Mouse (Mus musculus) embryonic facial prominence, embryonic 12.5 days (tissue): ENCODE data around the gene Osbpl10. TPM values are rescaled to one million over a fixed set of nuclear protein-coding genes. Genes with fewer than 3 reads are reported as not detected.

Experiments used
- ATAC-seq: fragments of 200-750 bp; cut with Nextera tagmentation; 2 replicates; pipeline ENCODE4 v1.8.0; 2017; ENCODE audit not compliant: insufficient number of reproducible peaks, insufficient read depth, low FRiP score, low TSS enrichment
- H3K27ac ChIP-seq: fragments of 300-500 bp; sonication (generic); 2 replicates; pipeline ENCODE4 v1.5.1; 2016; ENCODE audit warnings: mild to moderate bottlenecking
- H3K27me3 ChIP-seq: fragments of 300-500 bp; sonication (generic); 2 replicates; pipeline ENCODE4 v1.6.1; 2016; ENCODE audit warnings: mild to moderate bottlenecking, moderate library complexity
- H3K36me3 ChIP-seq: fragments of 300-500 bp; sonication (generic); 2 replicates; pipeline ENCODE4 v1.6.1; 2016; ENCODE audit warnings: mild to moderate bottlenecking
- H3K4me1 ChIP-seq: fragments of 300-500 bp; sonication (generic); 2 replicates; pipeline ENCODE4 v1.6.1; 2016
- H3K4me2 ChIP-seq: fragments of 300-500 bp; sonication (generic); replicated peaks from 2 replicates; pipeline ENCODE4 v1.6.1; 2016; ENCODE audit warnings: mild to moderate bottlenecking, moderate library complexity
- H3K4me3 ChIP-seq: fragments of 300-500 bp; sonication (generic); 2 replicates; pipeline ENCODE4 v1.5.1; 2016; ENCODE audit warnings: mild to moderate bottlenecking
- H3K9ac ChIP-seq: fragments of 300-500 bp; sonication (generic); 2 replicates; pipeline ENCODE4 v1.6.1; 2016; ENCODE audit warnings: mild to moderate bottlenecking, moderate library complexity
- H3K9me3 ChIP-seq: fragments of 300-500 bp; sonication (generic); 2 replicates; pipeline ENCODE4 v1.6.1; 2016; ENCODE audit warnings: mild to moderate bottlenecking, moderate library complexity
- WGBS: fragments of 180-500 bp; shearing (Covaris S2); methylation state at CpG from one replicate; pipeline ENCODE4 v1.1.7; 2016; 5-methylcytosine and 5-hydroxymethylcytosine counted together
- polyA plus RNA-seq: library from polyadenylated mRNA; unstranded; fragments of >200 nt; fragmentation: Nextera tagmentation; extraction: Ambion mirVana; gene quantifications from 2 replicates; pipeline ENCODE4 v1.2.1, GENCODE M21; 2016

The Osbpl10 gene
- polyA plus RNA-seq, 1 experiment from 2014 or later: 2.9 TPM

DNA sequence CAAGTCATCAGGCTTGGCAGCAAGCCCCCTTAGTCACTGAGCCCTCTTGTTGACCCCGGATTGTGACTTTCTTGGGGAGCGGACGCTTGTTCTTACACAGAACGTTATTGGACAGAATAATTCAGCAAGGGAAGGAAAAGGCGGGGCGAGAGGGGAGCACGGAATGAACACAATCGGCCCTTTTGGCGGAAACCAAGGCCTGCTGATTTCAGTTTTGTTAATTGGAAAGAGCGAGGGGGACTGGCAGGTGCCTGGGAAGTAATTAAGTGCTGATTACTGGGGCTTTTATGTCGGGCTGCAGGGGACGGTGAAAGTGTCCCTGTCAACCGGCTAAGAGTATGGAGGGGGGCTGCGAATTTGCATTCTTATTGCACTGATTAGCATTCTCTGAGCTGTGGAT is 59.8 kb downstream of the Osbpl10 start:
- H3K9ac ChIP-seq: no peak overlapping the region
- ATAC-seq: no peak
- WGBS: 26% methylated on average over 14 of the region's 14 CpGs
- H3K4me1 ChIP-seq: peaks cover 7% of the 10 kb centered on the region; the same call in 1 of the 2 replicates
- no peak overlapping the region for H3K4me3 ChIP-seq
- no peak overlapping the region for H3K27ac ChIP-seq
- no peaks in the 10 kb centered on the region for H3K36me3 ChIP-seq
- H3K27me3 ChIP-seq: no peaks in the 10 kb centered on the region
- H3K4me2 ChIP-seq: no peak overlapping the region
- no peaks in the 10 kb centered on the region for H3K9me3 ChIP-seq

- no peaks in the 10 kb centered on the region for H3K9me3 ChIP-seq
- H3K27me3 ChIP-seq: no peaks in the 10 kb centered on the region
- no peak overlapping the region for H3K4me2 ChIP-seq
- ATAC-seq: no peak
- 81% methylated on average over 9 of the region's 9 CpGs for WGBS
- no peaks in the 10 kb centered on the region for H3K36me3 ChIP-seq
- H3K9ac ChIP-seq: no peak overlapping the region
- no peak overlapping the region for H3K27ac ChIP-seq
- H3K4me1 ChIP-seq: peaks cover 7% of the 10 kb centered on the region; the same call in 1 of the 2 replicates
- H3K4me3 ChIP-seq: no peak overlapping the region
Measured at GRCm38 (mm10) chr9:115038686-115039085, 60.3 kb downstream of the Osbpl10 start.

DNA sequence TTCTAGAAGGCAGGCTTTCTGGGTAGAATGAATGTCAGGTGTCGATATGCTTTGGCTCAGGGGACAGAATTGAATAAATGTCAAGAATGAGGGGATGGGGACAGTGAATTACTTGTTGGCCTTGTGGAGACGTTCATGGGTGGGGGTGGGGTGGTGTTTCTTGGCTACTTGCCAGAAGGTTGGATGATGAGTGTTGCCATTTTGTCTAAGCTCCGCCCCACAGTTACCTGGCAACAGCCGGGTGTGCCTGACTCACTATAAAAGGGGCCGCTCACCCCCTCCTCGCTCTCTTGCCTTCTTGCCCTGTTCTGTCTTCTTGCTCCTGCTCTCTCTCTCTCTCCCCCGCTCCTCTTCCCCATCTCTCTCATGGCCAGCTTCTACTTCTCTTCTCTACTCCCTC is 60.9 kb downstream of the Osbpl10 start:
- WGBS: 65% methylated on average over 7 of the region's 7 CpGs
- no peaks in the 10 kb centered on the region for H3K9me3 ChIP-seq
- H3K36me3 ChIP-seq: no peaks in the 10 kb centered on the region
- no peak overlapping the region for H3K27ac ChIP-seq
- H3K4me1 ChIP-seq: peaks cover 7% of the 10 kb centered on the region; the same call in 1 of the 2 replicates
- no peak for ATAC-seq
- H3K4me3 ChIP-seq: no peak overlapping the region
- H3K9ac ChIP-seq: no peak overlapping the region
- no peaks in the 10 kb centered on the region for H3K27me3 ChIP-seq
- no peak overlapping the region for H3K4me2 ChIP-seq

GRCm38 (mm10) chr9:115042571-115042970 is 64.2 kb downstream of the Osbpl10 start:
- 93% methylated on average over 6 of the region's 6 CpGs for WGBS
- H3K36me3 ChIP-seq: no peaks in the 10 kb centered on the region
- H3K9ac ChIP-seq: no peak overlapping the region
- H3K27ac ChIP-seq: no peak overlapping the region
- H3K9me3 ChIP-seq: no peaks in the 10 kb centered on the region
- H3K4me3 ChIP-seq: no peak overlapping the region
- H3K4me1 ChIP-seq: peaks cover 16% of the 10 kb centered on the region
- no peak overlapping the region for H3K4me2 ChIP-seq
- ATAC-seq: no peak
- H3K27me3 ChIP-seq: no peaks in the 10 kb centered on the region

DNA sequence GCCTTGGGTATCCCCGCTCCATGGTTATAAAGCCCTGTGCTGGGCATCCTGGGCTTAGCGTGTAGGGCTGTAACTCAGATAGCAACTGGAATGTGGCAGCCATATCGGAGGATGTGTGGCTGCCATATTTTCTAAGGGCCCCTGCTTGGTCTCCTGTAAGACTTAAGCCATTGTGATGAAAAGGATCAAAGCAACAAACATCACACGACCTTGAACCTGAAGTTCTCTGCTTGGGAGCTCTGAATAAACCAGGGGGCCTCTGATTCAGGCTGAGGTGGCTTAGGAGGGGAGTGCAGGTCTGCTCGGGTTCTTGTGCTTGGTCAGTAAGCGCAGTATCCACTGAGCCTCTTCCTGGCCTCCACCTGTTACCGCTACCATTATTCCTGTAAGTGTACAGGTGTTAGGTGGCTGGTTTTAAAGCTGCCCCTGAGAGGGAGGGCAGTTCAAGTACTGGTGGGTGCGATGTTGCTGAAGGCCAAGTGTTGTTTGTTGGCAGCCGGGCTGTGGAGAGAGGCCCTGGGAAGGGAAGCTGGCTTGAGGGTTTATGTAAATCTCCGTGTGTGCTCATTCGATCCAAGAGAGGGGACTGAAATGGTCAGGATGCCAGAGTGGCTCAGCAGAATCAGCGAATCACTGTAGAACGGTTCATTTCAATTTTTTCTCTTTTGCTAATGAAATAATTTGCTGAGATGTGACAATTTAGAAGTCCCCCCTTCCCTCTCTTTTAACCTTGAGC is 64.8 kb downstream of the Osbpl10 start:
- H3K27me3 ChIP-seq: no peaks in the 10 kb centered on the region
- H3K36me3 ChIP-seq: no peaks in the 10 kb centered on the region
- peaks cover 16% of the 10 kb centered on the region for H3K4me1 ChIP-seq
- H3K9ac ChIP-seq: no peak overlapping the region
- H3K4me3 ChIP-seq: no peak overlapping the region
- 90% methylated on average over 13 of the region's 13 CpGs for WGBS
- no peak overlapping the region for H3K27ac ChIP-seq
- no peak for ATAC-seq
- H3K4me2 ChIP-seq: no peak overlapping the region
- H3K9me3 ChIP-seq: no peaks in the 10 kb centered on the region

GRCm38 (mm10) chr9:115043881-115044770 is 65.8 kb downstream of the Osbpl10 start:
- no peak overlapping the region for H3K4me3 ChIP-seq
- H3K4me1 ChIP-seq: peaks cover 14% of the 10 kb centered on the region
- H3K9me3 ChIP-seq: no peaks in the 10 kb centered on the region
- H3K9ac ChIP-seq: no peak overlapping the region
- H3K36me3 ChIP-seq: no peaks in the 10 kb centered on the region
- 73% methylated on average over 8 of the region's 8 CpGs for WGBS
- no peaks in the 10 kb centered on the region for H3K27me3 ChIP-seq
- H3K27ac ChIP-seq: no peak overlapping the region
- ATAC-seq: no peak
- no peak overlapping the region for H3K4me2 ChIP-seq

DNA sequence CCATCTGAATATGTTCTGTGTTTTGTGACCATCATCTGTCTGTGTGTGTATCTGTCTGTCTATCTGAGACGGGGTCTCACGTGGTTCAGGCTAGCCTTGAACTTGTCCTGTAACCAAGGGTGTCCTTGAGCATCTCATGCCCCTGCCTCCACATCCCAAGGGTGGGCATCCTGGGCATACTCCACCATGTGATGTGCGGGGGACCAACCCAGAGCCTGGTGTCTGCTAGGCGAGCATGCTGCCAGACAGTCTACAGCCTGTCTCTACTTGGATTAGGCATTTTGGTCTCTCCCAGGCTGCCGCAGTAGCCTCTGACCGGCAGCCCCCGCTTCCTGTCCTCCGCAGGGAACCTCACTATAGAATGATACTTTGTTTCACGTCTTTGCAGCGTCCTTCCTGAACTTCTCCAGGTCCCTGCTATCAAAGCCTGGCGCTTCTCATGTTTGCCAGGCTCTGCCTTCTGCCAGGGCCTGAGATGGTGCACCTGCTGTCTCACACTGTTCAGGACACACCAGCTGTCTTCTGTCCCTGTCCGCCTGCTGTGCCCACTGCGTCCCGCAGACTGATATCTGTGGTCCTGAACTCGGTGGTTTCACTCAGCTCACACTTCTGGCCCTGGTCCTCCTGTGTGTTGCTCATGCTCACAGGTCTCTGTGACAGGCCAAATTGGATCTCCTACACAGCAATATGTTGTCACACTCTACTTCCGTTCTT is 66.9 kb downstream of the Osbpl10 start:
- no peaks in the 10 kb centered on the region for H3K27me3 ChIP-seq
- no peak overlapping the region for H3K9ac ChIP-seq
- no peaks in the 10 kb centered on the region for H3K36me3 ChIP-seq
- no peak; the same call in 1 of the 2 replicates for ATAC-seq
- WGBS: 64% methylated on average over 16 of the region's 16 CpGs
- H3K27ac ChIP-seq: no peak overlapping the region
- no peak overlapping the region for H3K4me3 ChIP-seq
- H3K4me1 ChIP-seq: peaks cover 9% of the 10 kb centered on the region
- no peak overlapping the region for H3K4me2 ChIP-seq
- no peaks in the 10 kb centered on the region for H3K9me3 ChIP-seq

GRCm38 (mm10) chr9:115046701-115047100 is 68.3 kb downstream of the Osbpl10 start:
- Histone ChIP-seq H3K4me1 (peaks cover 9% of the 10 kb centered on the region), H3K27me3 (no peaks in the 10 kb centered on the region), H3K4me2 (no peak overlapping the region), H3K9me3 (no peaks in the 10 kb centered on the region), H3K27ac (no peak overlapping the region), H3K4me3 (no peak overlapping the region), H3K36me3 (no peaks in the 10 kb centered on the region), H3K9ac (no peak overlapping the region)
- ATAC-seq: no peak
- 83% methylated on average over 8 of the region's 8 CpGs for WGBS

DNA sequence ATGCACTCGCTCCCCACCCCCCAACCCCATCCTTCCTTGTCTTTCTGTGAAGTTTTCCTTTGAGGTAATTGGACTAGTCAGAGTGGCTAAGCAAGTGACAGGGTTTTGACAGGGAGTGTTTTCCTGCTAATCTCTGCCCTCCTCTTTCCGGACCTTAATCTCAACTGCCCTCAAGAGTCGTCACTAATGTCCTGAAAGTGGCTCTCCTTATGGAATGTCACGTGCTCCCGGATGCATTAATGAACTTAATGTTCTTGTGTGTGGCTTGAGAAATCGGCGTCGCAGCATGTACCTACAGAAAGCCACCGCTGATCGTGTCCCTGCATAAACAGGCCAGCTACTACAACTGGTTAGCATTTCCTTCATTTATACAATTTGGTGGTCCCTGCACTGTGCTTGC is 70.0 kb downstream of the Osbpl10 start:
- ATAC-seq: no peak
- H3K9me3 ChIP-seq: no peaks in the 10 kb centered on the region
- no peaks in the 10 kb centered on the region for H3K27me3 ChIP-seq
- H3K4me3 ChIP-seq: no peak overlapping the region
- no peak overlapping the region for H3K27ac ChIP-seq
- no peak overlapping the region for H3K9ac ChIP-seq
- H3K4me1 ChIP-seq: peaks cover 9% of the 10 kb centered on the region
- H3K36me3 ChIP-seq: no peaks in the 10 kb centered on the region
- H3K4me2 ChIP-seq: no peak overlapping the region
- 56% methylated on average over 10 of the region's 10 CpGs for WGBS

DNA sequence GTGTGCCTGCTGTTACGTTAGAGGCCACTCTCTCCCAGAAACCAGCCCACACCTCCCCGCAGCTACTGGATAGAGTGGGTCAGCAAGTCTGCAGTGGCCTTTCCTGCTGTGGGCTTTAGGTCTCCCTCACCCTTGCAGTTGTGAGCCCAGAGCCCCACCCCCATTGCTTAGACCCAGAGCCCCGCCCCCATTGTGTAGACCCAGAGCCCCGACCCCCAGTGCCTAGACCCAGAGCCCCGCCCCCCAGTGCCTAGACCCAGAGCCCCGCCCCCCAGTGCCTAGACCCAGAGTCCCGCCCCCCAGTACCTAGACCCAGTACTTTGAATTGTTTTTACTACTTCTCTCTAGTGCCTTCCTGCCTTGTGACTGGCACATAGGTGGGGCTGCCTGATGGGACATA is 70.5 kb downstream of the Osbpl10 start:
- H3K4me2 ChIP-seq: no peak overlapping the region
- peaks cover 9% of the 10 kb centered on the region for H3K4me1 ChIP-seq
- no peaks in the 10 kb centered on the region for H3K36me3 ChIP-seq
- no peak overlapping the region for H3K9ac ChIP-seq
- no peak overlapping the region for H3K4me3 ChIP-seq
- ATAC-seq: no peak
- H3K27ac ChIP-seq: no peak overlapping the region
- H3K9me3 ChIP-seq: no peaks in the 10 kb centered on the region
- 68% methylated on average over 7 of the region's 7 CpGs for whole genome bisulfite sequencing
- H3K27me3 ChIP-seq: no peaks in the 10 kb centered on the region

DNA sequence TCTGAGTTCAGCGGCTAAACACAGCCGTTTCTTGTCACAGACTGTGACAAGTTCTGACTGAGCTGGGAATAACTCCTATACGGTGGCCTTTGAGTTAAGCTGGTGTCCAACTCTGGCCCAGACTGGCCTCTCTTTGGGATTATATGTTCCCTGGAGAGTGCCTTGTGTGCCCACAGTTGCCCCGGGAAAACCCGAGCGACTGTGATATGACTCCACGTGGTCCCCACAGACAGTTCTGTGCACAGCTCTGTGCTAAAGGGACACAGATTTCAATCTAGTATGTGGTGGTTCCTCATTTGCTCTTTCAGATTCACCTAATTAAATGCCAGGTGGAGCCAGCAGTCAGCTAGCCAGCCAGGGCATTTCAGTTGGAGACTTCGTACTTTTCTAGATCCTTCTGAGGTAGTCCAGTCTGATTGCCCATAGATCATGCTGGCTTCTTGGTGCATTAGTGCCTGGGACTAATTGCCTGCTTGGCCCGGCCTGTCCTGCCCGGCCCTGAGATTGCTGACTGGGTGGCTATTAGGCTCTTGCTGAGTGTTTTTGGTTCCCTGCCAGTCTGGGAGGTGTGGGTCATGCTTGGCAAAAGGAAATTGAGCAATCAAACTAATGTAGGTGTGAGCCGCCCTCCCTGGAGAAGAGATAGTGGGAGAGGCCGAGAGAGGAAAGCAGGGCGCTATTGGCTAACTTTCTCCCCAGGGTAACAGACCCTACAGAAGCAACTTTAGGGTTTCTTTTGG is 71.8 kb downstream of the Osbpl10 start:
- no peak overlapping the region for H3K27ac ChIP-seq
- H3K4me3 ChIP-seq: no peak overlapping the region
- no peaks in the 10 kb centered on the region for H3K36me3 ChIP-seq
- no peak for ATAC-seq
- H3K27me3 ChIP-seq: no peaks in the 10 kb centered on the region
- H3K4me2 ChIP-seq: no peak overlapping the region
- H3K4me1 ChIP-seq: peaks cover 10% of the 10 kb centered on the region
- WGBS: 85% methylated on average over 13 of the region's 13 CpGs
- H3K9me3 ChIP-seq: no peaks in the 10 kb centered on the region
- H3K9ac ChIP-seq: no peak overlapping the region
